ENCODE assay signal across 14 mouse cellular contexts in the genomic region with DNA sequence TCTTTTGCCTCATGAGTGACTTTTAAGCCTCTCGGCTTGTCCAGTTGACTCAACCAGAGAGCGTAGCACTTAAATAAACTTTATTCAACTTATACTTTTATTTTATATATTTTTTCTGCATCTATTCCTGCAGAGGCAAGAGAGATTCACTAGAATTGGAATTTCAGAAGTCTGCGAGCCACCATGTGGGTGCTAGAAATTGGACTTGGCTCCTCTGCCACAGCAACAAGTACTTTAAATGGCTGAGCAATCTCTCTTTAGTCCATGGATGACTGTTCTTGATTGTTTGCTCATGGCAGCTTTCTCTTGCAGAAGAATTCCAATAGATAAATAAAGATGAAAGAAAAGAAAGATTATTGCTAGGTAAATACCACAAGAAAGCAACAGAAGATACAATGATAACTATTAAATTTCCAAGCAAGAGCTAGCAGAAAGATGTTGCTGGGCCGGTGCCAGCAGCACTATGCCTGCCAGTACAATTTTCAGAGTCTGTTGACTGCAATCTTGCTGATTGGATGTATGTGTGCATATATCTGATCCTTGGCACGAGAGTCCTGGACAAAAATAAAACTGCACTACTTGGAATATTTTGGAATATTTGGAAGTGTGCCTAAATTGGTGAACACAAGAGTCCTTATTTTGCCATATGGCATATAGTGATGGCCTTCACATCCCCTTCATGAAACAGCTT.
DNase-seq lines count a peak whose midpoint lies in the region; ATAC-seq and TF ChIP-seq lines count a peak whose summit lies in the region.
"Had no signal": no experiment of that assay in that cellular context is flagged by ENCODE, and none has a peak within 500 bp of the region (broad histone marks: within the 10 kb centered on the region; RNA-seq: fewer than 3 reads in every experiment).

No protein-coding gene starts in this region.

- H3K9ac ChIP-seq in lung, embryonic 14.5 days, result no peak overlapping the region
- no peak overlapping the region for H3K9ac ChIP-seq in hindbrain, embryonic 13.5 days
- H3K9ac ChIP-seq: liver, embryonic 13.5 days had no signal

- H3K36me3 ChIP-seq in lung, embryonic 14.5 days (ENCODE audit: insufficient read depth), result no peaks in the 10 kb centered on the region
- H3K36me3 ChIP-seq in hindbrain, embryonic 13.5 days, result no peaks in the 10 kb centered on the region
- H3K36me3 ChIP-seq: liver, embryonic 13.5 days had no signal

- TF ChIP-seq CTCF in lung, embryonic 14.5 days (IDR thresholded peaks at IDR 0.05; ENCODE audit: low read depth), result no peak

- WGBS in lung, embryonic 14.5 days, result 74% methylated on average over 5 of the region's 5 CpGs
- 92% methylated on average over 5 of the region's 5 CpGs for WGBS in hindbrain, embryonic 13.5 days

- no peaks in the 10 kb centered on the region for H3K4me1 ChIP-seq in lung, embryonic 14.5 days (ENCODE audit: insufficient read depth)
- H3K4me1 ChIP-seq in hindbrain, embryonic 13.5 days (replicated peaks), result no peaks in the 10 kb centered on the region
- H3K4me1 ChIP-seq: liver, embryonic 13.5 days had no signal

- peak; percentile 45 to 47 for DNase-seq in cerebellum, postnatal 14 days
- DNase-seq in cerebellum, adult 11 months, result no peak
- DNase-seq in lung, embryonic 14.5 days, result peak; percentile 65
- no peak for DNase-seq in lung, postnatal 14 days
- peak; percentile 16 to 18 for DNase-seq in layer of hippocampus, adult 8-10 months (ENCODE audit: low spot score in 2 of 2)
- peak; percentile 44 for DNase-seq in right cerebral cortex, postnatal 14 days
- DNase-seq in thymus, adult 18-20 months, result no peak
- DNase-seq: adrenal gland, postnatal 36 days; gastrocnemius, adult 2 months; heart, adult 2 months; heart, postnatal 10 days; liver, embryonic 13.5 days had no signal

- H3K4me2 ChIP-seq in lung, embryonic 14.5 days, result no peak overlapping the region
- no peak overlapping the region for H3K4me2 ChIP-seq in hindbrain, embryonic 13.5 days
- H3K4me2 ChIP-seq: liver, embryonic 13.5 days had no signal

- ATAC-seq in lung, embryonic 14.5 days (ENCODE audit: insufficient read depth), result no peak
- ATAC-seq in hindbrain, embryonic 13.5 days (ENCODE audit: low FRiP score), result no peak

- no peaks in the 10 kb centered on the region for H3K27me3 ChIP-seq in lung, embryonic 14.5 days (ENCODE audit: insufficient read depth, low read length)
- no peaks in the 10 kb centered on the region for H3K27me3 ChIP-seq in hindbrain, embryonic 13.5 days
- H3K27me3 ChIP-seq: liver, embryonic 13.5 days had no signal

- no peak overlapping the region for H3K4me3 ChIP-seq in lung, embryonic 14.5 days (ENCODE audit: low read depth, low read length)
- no peak overlapping the region for H3K4me3 ChIP-seq in hindbrain, embryonic 13.5 days
- H3K4me3 ChIP-seq: gastrocnemius, adult 2 months; heart, adult 2 months; liver, embryonic 13.5 days had no signal

- no peaks in the 10 kb centered on the region for H3K9me3 ChIP-seq in lung, embryonic 14.5 days (ENCODE audit: low read depth, low read length)
- H3K9me3 ChIP-seq in hindbrain, embryonic 13.5 days, result no peaks in the 10 kb centered on the region
- H3K9me3 ChIP-seq: liver, embryonic 13.5 days had no signal

- H3K27ac ChIP-seq in lung, embryonic 14.5 days (ENCODE audit: low read depth), result no peak overlapping the region
- no peak overlapping the region for H3K27ac ChIP-seq in hindbrain, embryonic 13.5 days
- H3K27ac ChIP-seq: gastrocnemius, adult 2 months; heart, adult 2 months; kidney, postnatal 0 days; liver, embryonic 13.5 days had no signal

Comparison
In these comparisons a context has a peak if more than half of its experiments do, and no peak if none do; other contexts are left out.
1. DNase-seq: peak in cerebellum, postnatal 14 days (2 of 2), lung, embryonic 14.5 days (single experiment), layer of hippocampus, adult 8-10 months (2 of 2) and right cerebral cortex, postnatal 14 days (single experiment); none in cerebellum, adult 11 months (single experiment), lung, postnatal 14 days (single experiment) and thymus, adult 18-20 months (0 of 2).